In the genomic region with DNA sequence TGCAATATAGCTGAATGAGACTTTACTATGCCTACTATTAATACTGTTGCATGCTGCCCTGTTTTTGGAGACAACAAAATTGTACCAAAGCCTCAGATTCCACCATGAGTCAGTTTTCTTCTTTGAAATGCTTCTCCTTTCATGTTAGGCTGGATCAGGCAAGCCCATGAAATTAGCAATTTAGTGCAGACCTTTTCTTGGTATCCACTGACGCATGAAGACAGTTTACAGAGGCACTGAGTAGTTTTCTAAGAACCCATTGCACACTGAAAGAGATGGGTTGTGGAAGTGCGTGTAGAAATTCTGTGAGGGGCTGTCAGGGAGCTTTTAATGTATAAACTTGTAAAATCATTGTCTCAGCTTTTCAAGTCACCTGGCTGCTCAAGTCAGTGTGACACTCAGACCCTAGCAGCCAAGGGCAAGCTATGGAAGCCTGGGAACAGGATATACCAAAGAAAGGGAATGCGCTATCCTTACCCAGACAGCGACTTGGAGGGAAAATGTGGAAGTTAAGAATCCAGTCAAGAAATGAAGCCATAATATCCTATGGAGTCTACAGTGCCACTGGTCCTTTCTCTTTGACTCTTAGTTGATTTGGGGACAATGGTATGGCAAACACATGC, we compare ENCODE assay signal across 19 mouse cellular contexts.
DNase-seq lines count a peak whose midpoint lies in the region; ATAC-seq and TF ChIP-seq lines count a peak whose summit lies in the region.
"Had no signal": no experiment of that assay in that cellular context is flagged by ENCODE, and none has a peak within 500 bp of the region (broad histone marks: within the 10 kb centered on the region; RNA-seq: fewer than 3 reads in every experiment).

No protein-coding gene starts in this region.

- H3K36me3 ChIP-seq in hindbrain, embryonic 11.5 days (ENCODE audit: control insufficient read depth, insufficient read depth, low read length) = no peaks in the 10 kb centered on the region
- no peaks in the 10 kb centered on the region for H3K36me3 ChIP-seq in hindbrain, postnatal 0 days (ENCODE audit: insufficient read depth, low read length)
- H3K36me3 ChIP-seq in hindbrain, embryonic 13.5 days = no peaks in the 10 kb centered on the region
- H3K36me3 ChIP-seq: embryonic facial prominence, embryonic 13.5 days; heart, embryonic 15.5 days; limb, embryonic 12.5 days; liver, embryonic 13.5 days had no signal

- no peak overlapping the region for H3K4me3 ChIP-seq in hindbrain, embryonic 11.5 days (ENCODE audit: low read depth, low read length)
- H3K4me3 ChIP-seq in hindbrain, postnatal 0 days (ENCODE audit: low read length) = no peak overlapping the region
- no peak overlapping the region for H3K4me3 ChIP-seq in hindbrain, embryonic 13.5 days
- H3K4me3 ChIP-seq: embryonic facial prominence, embryonic 13.5 days; heart, embryonic 15.5 days; limb, embryonic 12.5 days; liver, embryonic 13.5 days had no signal

- peak; percentile 60 for ATAC-seq in hindbrain, embryonic 11.5 days (ENCODE audit: low FRiP score)
- no peak for ATAC-seq in hindbrain, postnatal 0 days
- 0 out of 2 replicates have a peak, but pooled peaks have one; percentile 52 for ATAC-seq in hindbrain, embryonic 13.5 days (ENCODE audit: low FRiP score)
- ATAC-seq: intestine, postnatal 0 days had no signal

- no peaks in the 10 kb centered on the region for H3K4me1 ChIP-seq in hindbrain, embryonic 11.5 days (replicated peaks; ENCODE audit: control insufficient read depth, insufficient read depth, low read length)
- H3K4me1 ChIP-seq in hindbrain, postnatal 0 days (ENCODE audit: insufficient read depth, low read length) = no peaks in the 10 kb centered on the region
- H3K4me1 ChIP-seq in hindbrain, embryonic 13.5 days (replicated peaks) = peaks cover 6% of the 10 kb centered on the region; the same call in 1 of the 2 replicates
- H3K4me1 ChIP-seq: embryonic facial prominence, embryonic 13.5 days; heart, embryonic 15.5 days; limb, embryonic 12.5 days; liver, embryonic 13.5 days had no signal

- no peak overlapping the region for H3K9ac ChIP-seq in hindbrain, embryonic 11.5 days (ENCODE audit: low read depth, low read length)
- H3K9ac ChIP-seq in hindbrain, postnatal 0 days (replicated peaks; ENCODE audit: low read length) = no peak overlapping the region
- no peak overlapping the region for H3K9ac ChIP-seq in hindbrain, embryonic 13.5 days
- H3K9ac ChIP-seq: embryonic facial prominence, embryonic 13.5 days; heart, embryonic 15.5 days; limb, embryonic 12.5 days; liver, embryonic 13.5 days; lung, embryonic 14.5 days had no signal

- 0 out of 2 replicates have a peak overlapping the region, but pooled peaks have one; percentile 42 for H3K27ac ChIP-seq in hindbrain, embryonic 11.5 days (ENCODE audit: low read depth, low read length)
- H3K27ac ChIP-seq in hindbrain, postnatal 0 days = no peak overlapping the region
- no peak overlapping the region for H3K27ac ChIP-seq in hindbrain, embryonic 13.5 days
- H3K27ac ChIP-seq: embryonic facial prominence, embryonic 13.5 days; heart, embryonic 15.5 days; limb, embryonic 12.5 days; liver, embryonic 13.5 days; macrophage had no signal

- no peaks in the 10 kb centered on the region for H3K9me3 ChIP-seq in hindbrain, embryonic 11.5 days (ENCODE audit: control insufficient read depth, low read length)
- H3K9me3 ChIP-seq in hindbrain, postnatal 0 days (ENCODE audit: low read length) = no peaks in the 10 kb centered on the region
- no peaks in the 10 kb centered on the region for H3K9me3 ChIP-seq in hindbrain, embryonic 13.5 days
- H3K9me3 ChIP-seq: embryonic facial prominence, embryonic 13.5 days; heart, embryonic 15.5 days; limb, embryonic 12.5 days; liver, embryonic 13.5 days had no signal

- WGBS in hindbrain, embryonic 11.5 days = 49% methylated on average over 4 of the region's 4 CpGs
- WGBS in hindbrain, postnatal 0 days = 37% methylated on average over 4 of the region's 4 CpGs
- WGBS in hindbrain, embryonic 13.5 days = 40% methylated on average over 4 of the region's 4 CpGs

- no peak for TF ChIP-seq CTCF in hindbrain, postnatal 0 days (IDR thresholded peaks at IDR 0.05; ENCODE audit: low read depth)

- no peaks in the 10 kb centered on the region for H3K27me3 ChIP-seq in hindbrain, embryonic 11.5 days (ENCODE audit: control insufficient read depth, insufficient read depth, low read length)
- no peaks in the 10 kb centered on the region for H3K27me3 ChIP-seq in hindbrain, postnatal 0 days (ENCODE audit: insufficient read depth, low read length)
- H3K27me3 ChIP-seq in hindbrain, embryonic 13.5 days = no peaks in the 10 kb centered on the region
- H3K27me3 ChIP-seq: embryonic facial prominence, embryonic 13.5 days; heart, embryonic 15.5 days; limb, embryonic 12.5 days; liver, embryonic 13.5 days had no signal

- H3K4me2 ChIP-seq in hindbrain, embryonic 11.5 days (replicated peaks; ENCODE audit: low read depth, low read length) = no peak overlapping the region
- no peak overlapping the region for H3K4me2 ChIP-seq in hindbrain, postnatal 0 days (ENCODE audit: low read depth, low read length)
- H3K4me2 ChIP-seq in hindbrain, embryonic 13.5 days = no peak overlapping the region
- H3K4me2 ChIP-seq: embryonic facial prominence, embryonic 13.5 days; heart, embryonic 15.5 days; limb, embryonic 12.5 days; liver, embryonic 13.5 days; lung, embryonic 14.5 days had no signal

- intact Hi-C loops in heart, postnatal 10 days (cut with DNase I) = no loop called here

- peak; percentile 18 for DNase-seq in hindbrain, embryonic 11.5 days (ENCODE audit: low spot score)
- DNase-seq in hindbrain, postnatal 0 days (ENCODE audit: low spot score) = no peak
- DNase-seq in Muller cell, postnatal 12 days (ENCODE audit: inconsistent ontology term) = peak; percentile 55
- peak; percentile 60 for DNase-seq in embryo, embryonic 10.5 days (ENCODE audit: low spot score)
- no peak for DNase-seq in heart, postnatal 10 days
- no peak for DNase-seq in adrenal gland, postnatal 10 days
- no peak for DNase-seq in gastrocnemius, adult 8-10 months (ENCODE audit: low spot score in 2 of 2)
- DNase-seq: B cell, adult 2 months; cerebellum, adult 8-10 months; gastrocnemius, postnatal 25 days; liver, embryonic 13.5 days; lung, embryonic 14.5 days; thymus, postnatal 4 days had no signal

Comparison
In these comparisons a context has a peak if more than half of its experiments do, and no peak if none do; other contexts are left out.
1. DNase-seq: peak in hindbrain, embryonic 11.5 days (single experiment), Muller cell, postnatal 12 days (single experiment) and embryo, embryonic 10.5 days (single experiment); none in hindbrain, postnatal 0 days (single experiment), heart, postnatal 10 days (0 of 2), adrenal gland, postnatal 10 days (single experiment) and gastrocnemius, adult 8-10 months (0 of 2).